Mouse (Mus musculus): ENCODE measurements around the gene Amd1. TPM values are rescaled to one million over a fixed set of nuclear protein-coding genes. Genes with fewer than 3 reads are reported as not detected.

Gene Amd1
- polyA plus RNA-seq, 1 experiment = 40.0 TPM

DNA sequence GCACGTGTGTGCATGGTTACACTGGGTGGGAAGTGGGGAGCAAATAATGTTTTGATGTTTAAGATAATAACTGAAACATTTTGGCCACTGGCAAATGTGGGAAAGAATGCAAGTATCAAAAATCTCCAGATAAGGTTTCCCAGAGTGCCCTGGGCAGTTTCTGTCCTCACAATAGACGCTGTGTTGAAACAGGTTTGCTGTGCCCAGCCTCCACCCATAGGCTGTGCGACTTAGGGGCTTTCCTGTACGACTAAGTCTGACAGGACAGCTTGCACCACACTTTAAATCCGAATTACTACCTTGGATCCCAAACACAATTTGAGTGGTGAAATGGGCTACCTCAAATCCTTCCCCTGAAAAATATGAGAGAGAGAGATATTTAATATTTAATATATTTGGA is 23.7 kb downstream of the Amd1 start:
- no peak for TF ChIP-seq CTCF (IDR thresholded peaks at IDR 0.05; ENCODE audit: low read depth, low read length)
- TF ChIP-seq POLR2A (IDR thresholded peaks at IDR 0.05; ENCODE audit: borderline replicate concordance, low read depth, low read length) = no peak
- no peak overlapping the region for H3K27ac ChIP-seq (ENCODE audit: insufficient read depth, low read depth, low read length)
- H3K4me1 ChIP-seq (ENCODE audit: control insufficient read depth, insufficient read depth, low read length) = peaks cover 17% of the 10 kb centered on the region
- H3K4me3 ChIP-seq (ENCODE audit: insufficient read depth, low read length) = no peak overlapping the region

GRCm38 (mm10) chr10:40275991-40276390 is 26.0 kb downstream of the Amd1 start:
- no peak for TF ChIP-seq CTCF (IDR thresholded peaks at IDR 0.05; ENCODE audit: low read depth, low read length)
- no peak for TF ChIP-seq POLR2A (IDR thresholded peaks at IDR 0.05; ENCODE audit: borderline replicate concordance, low read depth, low read length)
- H3K4me3 ChIP-seq (ENCODE audit: insufficient read depth, low read length) = peak overlapping the region; percentile 51
- peaks cover 17% of the 10 kb centered on the region for H3K4me1 ChIP-seq (ENCODE audit: control insufficient read depth, insufficient read depth, low read length)
- H3K27ac ChIP-seq (ENCODE audit: insufficient read depth, low read depth, low read length) = peak overlapping the region; percentile 73

GRCm38 (mm10) chr10:40273938-40274337 is 28.0 kb downstream of the Amd1 start:
- TF ChIP-seq POLR2A (IDR thresholded peaks at IDR 0.05; ENCODE audit: borderline replicate concordance, low read depth, low read length) = no peak
- no peak for TF ChIP-seq CTCF (IDR thresholded peaks at IDR 0.05; ENCODE audit: low read depth, low read length)
- Histone ChIP-seq H3K4me1 (ENCODE audit: control insufficient read depth, insufficient read depth, low read length) (peaks cover 17% of the 10 kb centered on the region), H3K27ac (ENCODE audit: insufficient read depth, low read depth, low read length) (no peak overlapping the region), H3K4me3 (ENCODE audit: insufficient read depth, low read length) (no peak overlapping the region)

- no peak overlapping the region for H3K27ac ChIP-seq (ENCODE audit: insufficient read depth, low read depth, low read length)
- TF ChIP-seq CTCF (IDR thresholded peaks at IDR 0.05; ENCODE audit: low read depth, low read length) = no peak
- no peak for TF ChIP-seq POLR2A (IDR thresholded peaks at IDR 0.05; ENCODE audit: borderline replicate concordance, low read depth, low read length)
- no peak overlapping the region for H3K4me3 ChIP-seq (ENCODE audit: insufficient read depth, low read length)
- peaks cover 10% of the 10 kb centered on the region for H3K4me1 ChIP-seq (ENCODE audit: control insufficient read depth, insufficient read depth, low read length)
Observed at GRCm38 (mm10) chr10:40271216-40271615, 30.8 kb downstream of the Amd1 start.

- H3K27ac ChIP-seq (ENCODE audit: insufficient read depth, low read depth, low read length) = no peak overlapping the region
- no peak overlapping the region for H3K4me3 ChIP-seq (ENCODE audit: insufficient read depth, low read length)
- peaks cover 6% of the 10 kb centered on the region; the same call in 1 of the 2 replicates for H3K4me1 ChIP-seq (ENCODE audit: control insufficient read depth, insufficient read depth, low read length)
- TF ChIP-seq POLR2A (IDR thresholded peaks at IDR 0.05; ENCODE audit: borderline replicate concordance, low read depth, low read length) (no peak), CTCF (IDR thresholded peaks at IDR 0.05; ENCODE audit: low read depth, low read length) (no peak)
Observed at GRCm38 (mm10) chr10:40264920-40265319, 37.1 kb downstream of the Amd1 start.

DNA sequence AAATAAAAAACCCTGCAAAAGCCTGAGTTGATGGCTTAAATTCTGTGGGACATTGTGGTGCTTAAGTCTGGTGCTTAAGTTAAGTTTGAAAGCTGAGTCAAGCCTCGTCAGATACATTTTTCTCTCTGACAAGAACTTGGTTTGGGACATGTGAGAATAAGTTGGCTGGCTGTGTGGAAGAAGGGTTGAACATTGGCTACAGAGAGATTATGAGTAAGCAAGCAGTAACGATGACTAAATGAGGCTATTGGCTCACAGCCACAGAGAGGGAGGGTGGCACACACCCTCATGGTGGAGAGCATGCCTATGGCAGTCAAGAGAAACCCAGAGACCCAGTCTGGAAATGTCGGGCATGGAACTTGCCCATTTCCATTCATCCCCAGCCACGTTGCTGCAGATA is 38.3 kb downstream of the Amd1 start:
- TF ChIP-seq CTCF (IDR thresholded peaks at IDR 0.05; ENCODE audit: low read depth, low read length) = no peak
- H3K27ac ChIP-seq (ENCODE audit: insufficient read depth, low read depth, low read length) = no peak overlapping the region
- H3K4me3 ChIP-seq (ENCODE audit: insufficient read depth, low read length) = no peak overlapping the region
- H3K4me1 ChIP-seq (ENCODE audit: control insufficient read depth, insufficient read depth, low read length) = peaks cover 6% of the 10 kb centered on the region; the same call in 1 of the 2 replicates

DNA sequence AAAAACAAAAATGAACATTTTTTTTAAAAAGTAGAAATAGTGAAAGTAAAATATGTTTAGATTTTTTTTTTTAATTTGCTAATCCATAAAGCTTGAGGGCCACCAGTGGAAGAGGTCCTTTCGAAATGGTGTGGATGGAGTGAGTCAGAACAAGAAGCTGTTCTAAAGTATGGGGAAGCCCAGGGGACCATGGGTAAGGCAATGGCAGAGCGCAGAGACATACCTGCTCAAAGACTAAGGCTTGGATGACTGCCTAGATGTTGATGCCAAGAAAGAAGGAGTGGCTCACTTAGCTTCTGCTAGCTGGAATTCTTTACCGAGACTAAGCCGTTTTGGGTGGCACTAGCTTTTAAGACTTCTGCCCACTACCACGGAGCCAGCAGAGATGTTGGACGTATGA is 39.8 kb downstream of the Amd1 start:
- TF ChIP-seq POLR2A (IDR thresholded peaks at IDR 0.05; ENCODE audit: borderline replicate concordance, low read depth, low read length) (no peak), CTCF (IDR thresholded peaks at IDR 0.05; ENCODE audit: low read depth, low read length) (no peak)
- Histone ChIP-seq H3K4me1 (ENCODE audit: control insufficient read depth, insufficient read depth, low read length) (peaks cover 8% of the 10 kb centered on the region; the same call in 1 of the 2 replicates), H3K4me3 (ENCODE audit: insufficient read depth, low read length) (no peak overlapping the region)

DNA sequence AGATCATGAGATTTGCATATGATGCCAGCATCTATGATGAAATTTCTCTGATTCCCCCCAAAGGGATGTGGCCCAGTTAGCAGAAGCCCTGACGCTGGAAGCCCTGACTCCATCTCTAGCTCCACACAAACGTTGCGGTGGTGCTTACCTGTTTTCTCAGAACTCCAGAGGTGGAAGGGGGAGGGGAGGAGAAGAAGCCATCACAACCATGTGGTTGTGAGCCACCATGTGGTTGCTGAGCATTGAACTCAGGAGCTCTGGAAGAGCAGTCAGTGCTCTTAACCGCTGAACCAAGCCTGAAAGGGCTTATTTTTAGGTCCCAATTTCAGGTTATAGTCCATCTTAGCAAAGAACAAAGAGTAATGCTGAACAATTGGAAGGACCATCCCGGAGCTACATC is 41.7 kb downstream of the Amd1 start:
- TF ChIP-seq POLR2A (IDR thresholded peaks at IDR 0.05; ENCODE audit: borderline replicate concordance, low read depth, low read length) (no peak), CTCF (IDR thresholded peaks at IDR 0.05; ENCODE audit: low read depth, low read length) (no peak)
- Histone ChIP-seq H3K4me3 (ENCODE audit: insufficient read depth, low read length) (no peak overlapping the region), H3K4me1 (ENCODE audit: control insufficient read depth, insufficient read depth, low read length) (peaks cover 8% of the 10 kb centered on the region; the same call in 1 of the 2 replicates), H3K27ac (ENCODE audit: insufficient read depth, low read depth, low read length) (no peak overlapping the region)

More for the DNA sequence above, 39.8 kb downstream of the Amd1 start:
- no peak overlapping the region for H3K27ac ChIP-seq (ENCODE audit: insufficient read depth, low read depth, low read length)

DNA sequence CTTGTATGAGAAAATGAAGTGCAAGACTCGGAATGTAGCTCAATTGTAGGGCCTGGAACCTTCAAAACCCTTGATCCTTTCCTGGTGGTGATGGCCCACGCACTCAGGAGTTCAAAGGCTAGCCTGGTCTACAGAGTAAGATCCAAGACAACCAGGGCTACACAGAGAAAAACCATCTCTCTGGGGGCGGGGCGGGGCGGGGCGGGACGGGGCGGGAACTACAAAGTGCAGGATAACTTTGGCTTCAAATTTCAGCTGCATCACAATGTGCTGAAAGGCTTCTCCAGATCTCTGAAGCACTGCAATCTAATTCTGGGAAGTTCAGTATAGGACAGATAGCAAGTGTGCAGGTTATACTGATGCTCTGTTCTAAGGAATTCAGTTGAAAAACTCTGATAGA is 42.4 kb downstream of the Amd1 start:
- peaks cover 8% of the 10 kb centered on the region; the same call in 1 of the 2 replicates for H3K4me1 ChIP-seq (ENCODE audit: control insufficient read depth, insufficient read depth, low read length)
- H3K4me3 ChIP-seq (ENCODE audit: insufficient read depth, low read length) = no peak overlapping the region
- TF ChIP-seq CTCF (IDR thresholded peaks at IDR 0.05; ENCODE audit: low read depth, low read length) (no peak), POLR2A (IDR thresholded peaks at IDR 0.05; ENCODE audit: borderline replicate concordance, low read depth, low read length) (no peak)
- H3K27ac ChIP-seq (ENCODE audit: insufficient read depth, low read depth, low read length) = no peak overlapping the region

GRCm38 (mm10) chr10:40258976-40259375 is 43.0 kb downstream of the Amd1 start:
- Histone ChIP-seq H3K27ac (ENCODE audit: insufficient read depth, low read depth, low read length) (peak overlapping the region; percentile 49), H3K4me1 (ENCODE audit: control insufficient read depth, insufficient read depth, low read length) (peaks cover 8% of the 10 kb centered on the region; the same call in 1 of the 2 replicates), H3K4me3 (ENCODE audit: insufficient read depth, low read length) (no peak overlapping the region)
- TF ChIP-seq POLR2A (IDR thresholded peaks at IDR 0.05; ENCODE audit: borderline replicate concordance, low read depth, low read length) (no peak), CTCF (IDR thresholded peaks at IDR 0.05; ENCODE audit: low read depth, low read length) (no peak)
